Mouse (Mus musculus) kidney, adult 2 months (tissue): ENCODE data around the gene Hcrtr2. TPM values are rescaled to one million over a fixed set of nuclear protein-coding genes. Genes with fewer than 3 reads are reported as not detected.

Experiments
- DNase-seq: peaks from one replicate; pipeline ENCODE4 v3.0.0; 2021
- H3K27ac ChIP-seq: fragments of 200-500 bp; 2 replicates; pipeline ENCODE4 v1.5.1; 2012; ENCODE audit warnings: low read depth, low read length, control low read depth, inconsistent platforms; ENCODE audit not compliant: insufficient read depth
- H3K27me3 ChIP-seq: fragments of 200-500 bp; replicated peaks from 2 replicates; pipeline ENCODE4 v1.6.1; 2012; ENCODE audit warnings: mild to moderate bottlenecking, moderate library complexity, low read length, inconsistent platforms; ENCODE audit not compliant: control insufficient read depth, insufficient read depth
- H3K36me3 ChIP-seq: fragments of 200-500 bp; 2 replicates; pipeline ENCODE4 v1.6.1; 2012; ENCODE audit warnings: mild to moderate bottlenecking, moderate library complexity, low read length, inconsistent platforms; ENCODE audit not compliant: control insufficient read depth, insufficient read depth
- H3K4me1 ChIP-seq: fragments of 200-500 bp; 2 replicates; pipeline ENCODE4 v1.6.1; 2011; ENCODE audit warnings: low read length; ENCODE audit not compliant: control insufficient read depth, insufficient read depth
- H3K4me3 ChIP-seq: fragments of 200-500 bp; 2 replicates; pipeline ENCODE4 v1.5.1; 2011; ENCODE audit warnings: mild to moderate bottlenecking, low read depth, low read length, control low read depth; ENCODE audit not compliant: insufficient read depth
- CTCF ChIP-seq: fragments of 200-500 bp; conservative IDR thresholded peaks from 2 replicates; pipeline ENCODE4 v1.5.1; 2011; ENCODE audit warnings: low read depth, mild to moderate bottlenecking, control low read depth, low read length, moderate library complexity, mixed read lengths; ENCODE audit not compliant: insufficient read depth, insufficient read length
- POLR2A ChIP-seq: fragments of 200-500 bp; IDR thresholded peaks from one replicate; pipeline ENCODE4 v1.6.1; 2011; ENCODE audit warnings: low read depth, low read length, control low read depth
- WGBS: fragments of 180-500 bp; shearing (Covaris S2); methylation state at CpG from one replicate; pipeline ENCODE4 v1.1.7; 2018; 5-methylcytosine and 5-hydroxymethylcytosine counted together
- polyA plus RNA-seq: library from polyadenylated mRNA; depleted of rRNA; stranded (reverse); fragments of >200 nt; gene quantifications from 2 replicates; pipeline ENCODE4 v1.2.3, GENCODE M21; 2012; rRNA removed

Gene Hcrtr2
- polyA plus RNA-seq, 1 experiment: not detected

DNA sequence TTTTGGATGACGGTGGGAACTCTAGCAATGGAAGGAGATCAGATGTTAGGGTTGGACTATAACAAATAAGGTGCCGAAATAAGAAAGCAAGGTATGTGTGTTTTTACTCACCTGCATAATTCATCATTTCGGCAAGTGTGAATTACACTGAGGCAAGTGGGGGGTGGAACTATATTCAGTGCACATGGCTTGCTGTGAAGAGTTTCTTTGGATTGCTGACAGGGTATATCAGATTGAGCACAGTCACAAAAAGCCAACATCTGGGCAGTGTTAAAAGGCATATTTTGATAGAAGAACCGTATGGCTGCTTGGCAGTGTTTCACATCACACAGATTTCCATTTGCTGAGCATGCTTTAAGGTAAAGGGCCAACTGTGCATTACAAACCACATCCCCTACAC, 126.7 kb downstream of the Hcrtr2 start:
- Histone ChIP-seq H3K4me1 (no peaks in the 10 kb centered on the region), H3K27me3 (no peaks in the 10 kb centered on the region), H3K36me3 (no peaks in the 10 kb centered on the region), H3K27ac (no peak overlapping the region), H3K4me3 (no peak overlapping the region)
- TF ChIP-seq POLR2A: no peak
- no peak for TF ChIP-seq CTCF
- 87% methylated on average over 4 of the region's 4 CpGs for whole genome bisulfite sequencing
- DNase-seq: no peak

- DNase-seq: no peak
- Histone ChIP-seq H3K4me1 (no peaks in the 10 kb centered on the region), H3K27ac (no peak overlapping the region), H3K4me3 (no peak overlapping the region), H3K27me3 (no peaks in the 10 kb centered on the region), H3K36me3 (no peaks in the 10 kb centered on the region)
- no peak for TF ChIP-seq POLR2A
- TF ChIP-seq CTCF: no peak
These were observed 144.4 kb downstream of the Hcrtr2 start for GRCm38 (mm10) chr9:76179221-76179620.

Other genes with a start within 250 kb of the Hcrtr2 start
- gene Gfral, start 110.2 kb downstream of the Hcrtr2 start, polyA plus RNA-seq: not detected in 2 replicates
- 0.12 and 0.28 TPM in 2 replicates for gene Fam83b, start 243.3 kb upstream of the Hcrtr2 start, polyA plus RNA-seq